19 mouse cellular contexts compared by ENCODE assay signal in genomic region chr14:21280451-21280850, GRCm38 (mm10).
DNase-seq lines count a peak whose midpoint lies in the region; TF ChIP-seq lines count a peak whose summit lies in the region.
"Had no signal": no experiment of that assay in that cellular context is flagged by ENCODE, and none has a peak within 500 bp of the region (broad histone marks: within the 10 kb centered on the region; RNA-seq: fewer than 3 reads in every experiment).

No protein-coding gene starts in this region.

- no peak for TF ChIP-seq POLR2A in bone marrow macrophage, adult 2 months (IDR thresholded peaks at IDR 0.05; ENCODE audit: borderline replicate concordance, low read depth, low read length)
- no peak for TF ChIP-seq POLR2A in myocyte (IDR thresholded peaks at IDR 0.05; ENCODE audit: insufficient read length, low read depth)

- peaks cover 6% of the 10 kb centered on the region for H3K4me1 ChIP-seq in bone marrow macrophage, adult 2 months (ENCODE audit: control insufficient read depth, insufficient read depth, low read length)
- H3K4me1 ChIP-seq: liver, embryonic 15.5 days had no signal

- H3K79me2 ChIP-seq in myocyte (ENCODE audit: control insufficient read depth, insufficient read depth), result no peaks in the 10 kb centered on the region

- DNase-seq in kidney, postnatal 36 days, result peak; percentile 31 to 46
- no peak for DNase-seq in kidney, postnatal 10 days
- peak; percentile 12 to 17 for DNase-seq in B cell, adult 2 months
- DNase-seq in gastrocnemius, adult 8-10 months (ENCODE audit: low spot score in 2 of 2), result no peak
- DNase-seq in spleen, postnatal 4 days (ENCODE audit: low spot score in 2 of 2), result no peak
- DNase-seq: adrenal gland, postnatal 36 days; cerebellum, adult 11 months; cerebellum, adult 9-11 months; gastrocnemius, postnatal 10 days; thymus, postnatal 14 days had no signal

- no peak for TF ChIP-seq CTCF in bone marrow macrophage, adult 2 months (IDR thresholded peaks at IDR 0.05; ENCODE audit: low read depth, low read length)

- no peak overlapping the region for H3K4me3 ChIP-seq in bone marrow macrophage, adult 2 months (ENCODE audit: insufficient read depth, low read length)
- H3K4me3 ChIP-seq in myocyte, result no peak overlapping the region
- H3K4me3 ChIP-seq: embryonic facial prominence, embryonic 15.5 days; forebrain, embryonic 15.5 days; heart, embryonic 10.5 days; kidney, embryonic 15.5 days; limb, embryonic 13.5 days; liver, embryonic 15.5 days; midbrain, embryonic 10.5 days had no signal

- peak overlapping the region; percentile 43; the same call in 1 of the 2 replicates for H3K27ac ChIP-seq in bone marrow macrophage, adult 2 months (ENCODE audit: insufficient read depth, low read depth, low read length)
- H3K27ac ChIP-seq: embryonic facial prominence, embryonic 15.5 days; forebrain, embryonic 15.5 days; heart, embryonic 10.5 days; kidney, embryonic 15.5 days; limb, embryonic 13.5 days; liver, embryonic 15.5 days; midbrain, embryonic 10.5 days had no signal

- H3K36me3 ChIP-seq in myocyte (ENCODE audit: control insufficient read depth, insufficient read depth), result no peaks in the 10 kb centered on the region
- H3K36me3 ChIP-seq: embryonic facial prominence, embryonic 15.5 days; forebrain, embryonic 15.5 days; heart, embryonic 10.5 days; kidney, embryonic 15.5 days; limb, embryonic 13.5 days; liver, embryonic 15.5 days; midbrain, embryonic 10.5 days had no signal

- no peak overlapping the region for H3ac ChIP-seq in myocyte (ENCODE audit: control insufficient read depth, insufficient read length)

- H3K27me3 ChIP-seq in myocyte (ENCODE audit: control insufficient read depth, insufficient read depth, insufficient read length), result no peaks in the 10 kb centered on the region
- H3K27me3 ChIP-seq: embryonic facial prominence, embryonic 15.5 days; forebrain, embryonic 15.5 days; kidney, embryonic 15.5 days; limb, embryonic 13.5 days; liver, embryonic 15.5 days had no signal

- H3K4me2 ChIP-seq in myocyte (ENCODE audit: low read depth), result peak overlapping the region; percentile 31
- H3K4me2 ChIP-seq: embryonic facial prominence, embryonic 15.5 days; forebrain, embryonic 15.5 days; kidney, embryonic 15.5 days; limb, embryonic 13.5 days; liver, embryonic 15.5 days had no signal

TF ChIP-seq in myocyte, 11 proteins besides CTCF, POLR2A, EP300 and RAD21:
- TF ChIP-seq CEBPB (IDR thresholded peaks at IDR 0.05; ENCODE audit: insufficient read depth, poor library complexity, severe bottlenecking) (no peak), REST (IDR thresholded peaks at IDR 0.05; ENCODE audit: insufficient read depth, insufficient read length) (no peak), SRF (IDR thresholded peaks at IDR 0.05; ENCODE audit: control insufficient read depth, insufficient read length, low read depth) (no peak), E2F4 (IDR thresholded peaks at IDR 0.05; ENCODE audit: insufficient read depth) (no peak), USF1 (IDR thresholded peaks at IDR 0.05; ENCODE audit: low read depth) (no peak), MAX (IDR thresholded peaks at IDR 0.05; ENCODE audit: low read depth) (no peak)

Comparison
In these comparisons a context has a peak if more than half of its experiments do, and no peak if none do; other contexts are left out.
1. DNase-seq: peak in kidney, postnatal 36 days (2 of 2) and B cell, adult 2 months (2 of 2); none in kidney, postnatal 10 days (single experiment), gastrocnemius, adult 8-10 months (0 of 2) and spleen, postnatal 4 days (0 of 2).